Mouse (Mus musculus): Measurements from ENCODE around the gene Yars. TPM values are rescaled to one million over a fixed set of nuclear protein-coding genes. Genes with fewer than 3 reads are reported as not detected.

Yars gene
- polyA plus RNA-seq, 1 experiment = 76.3 TPM

- H3K4me3 ChIP-seq (ENCODE audit: insufficient read depth, low read length) = no peak overlapping the region
- no peak overlapping the region for H3K27ac ChIP-seq (ENCODE audit: insufficient read depth, low read length)
- TF ChIP-seq CTCF (IDR thresholded peaks at IDR 0.05; ENCODE audit: extremely low read depth, insufficient read depth, low read length) (no peak), POLR2A (IDR thresholded peaks at IDR 0.05; ENCODE audit: extremely low read depth, insufficient read depth, low read length) (no peak)
- no peaks in the 10 kb centered on the region for H3K4me1 ChIP-seq (ENCODE audit: control insufficient read depth, insufficient read depth, low read length)
Measured at GRCm38 (mm10) chr4:129218569-129219175, 29.1 kb downstream of the Yars start.

DNA sequence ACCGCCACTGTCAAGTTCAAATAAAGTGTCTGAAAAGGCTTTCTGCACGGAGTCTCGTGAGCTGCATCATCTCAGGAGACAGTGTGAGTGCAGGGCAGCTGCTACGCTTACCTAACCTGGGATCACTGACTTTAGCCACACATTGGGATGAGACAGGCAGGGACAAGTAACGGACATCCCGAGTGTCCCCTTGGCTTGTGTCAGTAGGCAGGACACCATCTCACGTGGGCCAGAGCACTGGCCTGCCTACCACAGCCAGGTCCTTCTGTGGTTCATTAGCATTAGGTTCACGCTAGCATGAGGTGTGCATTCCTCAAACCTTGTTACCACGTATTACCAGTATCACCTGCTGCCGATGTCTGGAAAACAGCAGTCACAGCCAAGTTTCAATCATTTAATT, 29.6 kb downstream of the Yars start:
- no peak overlapping the region for H3K4me3 ChIP-seq (ENCODE audit: insufficient read depth, low read length)
- TF ChIP-seq CTCF (IDR thresholded peaks at IDR 0.05; ENCODE audit: extremely low read depth, insufficient read depth, low read length) (no peak), POLR2A (IDR thresholded peaks at IDR 0.05; ENCODE audit: extremely low read depth, insufficient read depth, low read length) (no peak)
- H3K4me1 ChIP-seq (ENCODE audit: control insufficient read depth, insufficient read depth, low read length) = no peaks in the 10 kb centered on the region
- no peak overlapping the region for H3K27ac ChIP-seq (ENCODE audit: insufficient read depth, low read length)

GRCm38 (mm10) chr4:129220376-129221089, 31.0 kb downstream of the Yars start:
- TF ChIP-seq POLR2A (IDR thresholded peaks at IDR 0.05; ENCODE audit: extremely low read depth, insufficient read depth, low read length) (no peak), CTCF (IDR thresholded peaks at IDR 0.05; ENCODE audit: extremely low read depth, insufficient read depth, low read length) (no peak)
- Histone ChIP-seq H3K4me1 (ENCODE audit: control insufficient read depth, insufficient read depth, low read length) (no peaks in the 10 kb centered on the region), H3K4me3 (ENCODE audit: insufficient read depth, low read length) (no peak overlapping the region), H3K27ac (ENCODE audit: insufficient read depth, low read length) (no peak overlapping the region)

- no peak overlapping the region for H3K27ac ChIP-seq (ENCODE audit: insufficient read depth, low read length)
Measured at GRCm38 (mm10) chr4:129221097-129222010, 31.8 kb downstream of the Yars start.

DNA sequence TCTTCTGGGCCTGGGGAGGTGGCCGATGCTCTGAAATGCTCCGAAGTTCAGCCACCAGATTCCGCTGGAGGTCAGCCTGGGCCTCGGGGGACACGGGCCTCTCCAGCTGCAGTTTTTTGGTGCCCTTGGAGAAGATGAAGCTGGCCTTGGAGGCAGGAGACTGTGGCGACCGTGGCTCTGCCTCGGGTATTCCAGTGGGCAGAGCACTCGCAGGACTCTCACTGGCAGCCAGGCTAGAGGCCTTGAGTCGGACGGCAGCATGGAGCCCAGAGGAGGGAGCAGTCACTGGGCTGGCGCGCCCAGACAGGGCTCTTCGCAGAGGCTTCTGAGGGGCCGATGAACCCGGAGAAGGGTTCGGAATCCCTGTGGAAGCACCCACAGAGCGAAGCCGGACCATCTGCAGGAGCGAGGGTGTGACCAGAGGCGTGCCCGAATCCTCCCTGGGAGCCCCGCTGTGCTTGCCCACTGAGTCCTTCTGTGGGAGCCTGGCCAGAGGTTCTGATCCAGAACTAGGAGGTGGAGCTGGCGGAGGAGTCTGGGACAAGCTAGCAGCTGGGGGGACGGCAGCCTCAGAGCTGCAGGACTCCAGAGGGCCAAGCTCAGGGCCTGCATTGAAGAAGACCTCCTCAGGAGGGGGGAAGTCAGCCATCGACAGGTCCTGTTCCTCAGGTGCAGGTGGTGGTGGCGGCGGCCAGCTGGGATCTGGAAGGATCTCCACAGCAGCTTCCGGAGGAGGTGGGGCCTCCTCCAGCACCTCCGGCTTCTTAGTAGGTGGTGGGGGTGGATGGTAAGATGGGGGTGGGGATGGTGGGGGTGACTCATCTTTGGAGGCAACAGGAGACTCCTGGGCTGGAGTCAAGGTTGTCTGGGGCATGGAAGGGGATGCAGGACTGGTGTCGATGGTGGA, 32.7 kb downstream of the Yars start:
- Histone ChIP-seq H3K4me3 (ENCODE audit: insufficient read depth, low read length) (no peak overlapping the region), H3K4me1 (ENCODE audit: control insufficient read depth, insufficient read depth, low read length) (no peaks in the 10 kb centered on the region), H3K27ac (ENCODE audit: insufficient read depth, low read length) (no peak overlapping the region)
- TF ChIP-seq CTCF (IDR thresholded peaks at IDR 0.05; ENCODE audit: extremely low read depth, insufficient read depth, low read length) (no peak), POLR2A (IDR thresholded peaks at IDR 0.05; ENCODE audit: extremely low read depth, insufficient read depth, low read length) (no peak)

More at GRCm38 (mm10) chr4:129221097-129222010, 31.8 kb downstream of the Yars start:
- Histone ChIP-seq H3K4me3 (ENCODE audit: insufficient read depth, low read length) (no peak overlapping the region), H3K4me1 (ENCODE audit: control insufficient read depth, insufficient read depth, low read length) (no peaks in the 10 kb centered on the region)
- TF ChIP-seq CTCF (IDR thresholded peaks at IDR 0.05; ENCODE audit: extremely low read depth, insufficient read depth, low read length) (no peak), POLR2A (IDR thresholded peaks at IDR 0.05; ENCODE audit: extremely low read depth, insufficient read depth, low read length) (no peak)

DNA sequence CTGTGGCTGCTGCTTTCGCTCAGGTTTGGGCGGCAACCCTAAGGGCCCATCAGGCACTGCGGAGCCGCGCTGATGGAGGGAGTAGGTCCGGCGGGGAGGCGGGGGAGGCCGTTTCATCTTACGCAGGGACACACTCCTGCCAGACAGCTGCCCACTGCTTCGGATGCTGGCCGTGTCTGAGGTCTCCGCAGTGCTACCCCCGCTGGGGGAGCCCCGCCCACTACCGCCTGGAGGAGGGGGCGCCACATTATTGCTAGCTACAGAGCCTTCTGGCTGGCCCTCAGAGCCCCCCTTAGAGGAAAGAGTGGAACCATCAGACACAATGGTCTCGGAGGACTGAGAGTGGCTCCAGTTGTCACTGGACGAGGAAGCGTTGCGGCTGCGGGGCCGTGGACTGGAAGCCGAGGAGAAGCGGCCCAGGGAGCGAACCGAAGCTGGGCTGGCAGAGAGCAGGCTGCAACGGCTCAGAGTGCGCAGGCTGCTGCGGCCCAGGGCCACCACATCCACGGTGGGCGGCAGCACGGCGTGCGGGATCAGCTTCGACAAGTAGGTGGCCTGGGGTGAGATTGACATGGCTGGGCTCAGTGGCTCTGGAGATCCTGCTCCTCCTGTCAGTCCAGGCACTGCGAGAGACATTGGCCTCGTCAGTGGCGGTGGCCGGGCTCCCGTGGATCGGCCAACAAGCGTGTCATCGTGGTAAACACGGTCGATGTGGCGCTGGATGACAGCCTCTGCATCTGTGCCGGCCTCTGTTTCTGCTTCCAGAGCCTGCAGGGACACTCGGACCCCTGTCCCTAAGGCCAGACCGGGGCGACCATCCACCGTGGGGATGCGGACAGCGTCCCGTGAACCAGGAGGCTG, 34.1 kb downstream of the Yars start:
- H3K4me3 ChIP-seq (ENCODE audit: insufficient read depth, low read length) = no peak overlapping the region
- no peak overlapping the region for H3K27ac ChIP-seq (ENCODE audit: insufficient read depth, low read length)
- TF ChIP-seq POLR2A (IDR thresholded peaks at IDR 0.05; ENCODE audit: extremely low read depth, insufficient read depth, low read length) (no peak), CTCF (IDR thresholded peaks at IDR 0.05; ENCODE audit: extremely low read depth, insufficient read depth, low read length) (no peak)
- no peaks in the 10 kb centered on the region for H3K4me1 ChIP-seq (ENCODE audit: control insufficient read depth, insufficient read depth, low read length)

GRCm38 (mm10) chr4:129225315-129225714, 35.8 kb downstream of the Yars start:
- Histone ChIP-seq H3K4me1 (ENCODE audit: control insufficient read depth, insufficient read depth, low read length) (no peaks in the 10 kb centered on the region), H3K4me3 (ENCODE audit: insufficient read depth, low read length) (no peak overlapping the region), H3K27ac (ENCODE audit: insufficient read depth, low read length) (no peak overlapping the region)
- TF ChIP-seq POLR2A (IDR thresholded peaks at IDR 0.05; ENCODE audit: extremely low read depth, insufficient read depth, low read length) (no peak), CTCF (IDR thresholded peaks at IDR 0.05; ENCODE audit: extremely low read depth, insufficient read depth, low read length) (no peak)

DNA sequence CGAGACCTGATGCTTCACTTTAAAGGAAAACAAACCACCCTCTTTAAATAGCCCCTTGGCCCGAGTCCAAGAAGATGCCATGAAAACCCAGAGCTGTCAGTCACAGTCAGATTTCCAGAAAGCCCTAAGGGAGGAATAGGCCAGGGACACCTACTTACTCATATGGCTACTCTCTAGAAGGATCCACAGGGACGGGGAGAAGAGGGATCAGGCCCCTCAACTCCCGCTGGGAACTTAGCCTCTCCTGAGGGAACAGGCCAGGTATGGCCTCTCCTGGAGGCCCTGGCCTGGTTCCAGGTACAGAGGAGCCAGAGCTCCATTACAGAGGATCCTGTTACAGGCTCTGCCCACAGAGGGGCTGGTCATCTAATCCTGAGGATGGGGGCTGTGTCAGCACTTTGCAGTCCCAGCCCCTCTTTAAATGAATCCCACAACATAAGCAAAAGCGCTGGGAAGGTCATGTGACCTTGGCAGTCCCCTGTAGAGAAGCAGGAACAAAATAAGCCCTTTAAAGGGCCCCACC, 36.9 kb downstream of the Yars start:
- TF ChIP-seq CTCF (IDR thresholded peaks at IDR 0.05; ENCODE audit: extremely low read depth, insufficient read depth, low read length) = no peak
- no peak for TF ChIP-seq POLR2A (IDR thresholded peaks at IDR 0.05; ENCODE audit: extremely low read depth, insufficient read depth, low read length)
- H3K4me1 ChIP-seq (ENCODE audit: control insufficient read depth, insufficient read depth, low read length) = no peaks in the 10 kb centered on the region
- no peak overlapping the region for H3K4me3 ChIP-seq (ENCODE audit: insufficient read depth, low read length)
- H3K27ac ChIP-seq (ENCODE audit: insufficient read depth, low read length) = no peak overlapping the region
